Mouse (Mus musculus) right cerebral cortex, postnatal 10 days (tissue): ENCODE results near the gene Ep300.

Experiments
- DNase-seq, 2 experiments: peaks; one replicate each; pipeline ENCODE4 v3.0.0; 2021; ENCODE audit warnings: low spot score in 2 of 2

Ep300 gene

DNA sequence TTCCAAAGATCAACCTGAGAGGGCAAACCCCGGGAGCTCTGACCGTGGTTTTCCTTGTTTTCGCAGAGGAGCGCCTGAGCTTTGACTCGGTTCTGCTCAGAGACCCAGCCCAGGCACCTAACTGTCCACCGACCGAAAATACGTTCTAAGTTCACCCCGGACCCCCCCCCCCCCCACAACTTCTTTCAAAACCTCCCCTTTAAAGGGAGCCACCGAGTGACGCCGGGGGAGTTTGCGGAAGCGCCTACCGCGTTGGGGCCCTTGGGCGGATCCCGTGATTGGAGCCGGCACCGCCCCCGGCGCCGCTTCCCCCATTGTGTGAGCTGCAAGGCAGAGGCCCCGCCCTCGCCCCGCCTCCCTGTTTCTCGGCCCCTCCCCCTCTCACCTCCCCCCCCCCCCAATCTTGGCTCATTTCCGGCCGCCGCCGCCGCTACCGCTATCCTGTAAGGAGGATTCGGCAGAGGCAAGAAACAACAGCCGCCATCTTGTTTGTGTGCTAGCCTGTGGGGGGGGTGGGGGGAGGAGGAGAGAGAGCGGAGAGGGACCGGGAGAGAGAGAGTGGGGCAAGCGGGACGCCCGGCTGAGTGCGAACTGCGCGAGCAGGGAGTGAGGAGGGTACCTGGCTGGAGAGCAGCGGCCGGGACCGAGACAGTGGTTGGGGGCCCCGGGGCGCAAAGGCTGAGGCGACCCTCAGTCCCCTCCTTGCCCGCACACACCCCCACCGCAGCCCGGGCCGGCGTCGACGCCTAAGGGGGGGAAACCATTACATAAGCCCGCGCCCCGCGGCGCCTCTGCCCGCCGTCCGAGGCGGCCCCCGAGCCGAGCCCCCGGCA is at the start of gene Ep300:
Gene Ep300 (plus strand): TSS at position 439 of the 833 bp plus-strand sequence.
- peak; percentile 98 for DNase-seq

- DNase-seq: peak; percentile 78 to 88
Observed at GRCm38 (mm10) chr15:81535881-81536351, 49.2 kb upstream of the Ep300 start.

- DNase-seq: no peak
Observed at GRCm38 (mm10) chr15:81538149-81538548, 47.0 kb upstream of the Ep300 start.

- DNase-seq: no peak
Observed at GRCm38 (mm10) chr15:81539560-81539959, 45.6 kb upstream of the Ep300 start.

DNA sequence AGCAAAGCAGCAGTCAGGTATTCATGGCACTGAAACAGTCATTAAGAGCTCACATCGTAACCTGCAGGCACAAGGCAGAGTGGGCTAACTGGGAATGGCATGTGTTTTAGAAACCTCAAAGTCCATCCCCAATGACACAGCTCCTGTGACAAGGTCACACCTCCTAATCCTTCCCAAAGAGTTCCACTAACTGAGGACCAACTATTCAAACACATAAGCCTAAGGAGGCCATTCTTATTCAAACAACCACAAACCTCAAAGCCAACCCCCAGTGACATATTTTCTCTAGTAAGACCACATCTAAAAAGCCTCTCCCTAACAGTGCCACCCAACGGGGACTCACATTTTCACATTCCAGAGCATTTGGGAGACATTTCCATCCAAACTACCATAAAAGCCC is 40.2 kb upstream of the Ep300 start:
- DNase-seq: no peak

GRCm38 (mm10) chr15:81545387-81546176 is 39.6 kb upstream of the Ep300 start:
- no peak for DNase-seq

DNA sequence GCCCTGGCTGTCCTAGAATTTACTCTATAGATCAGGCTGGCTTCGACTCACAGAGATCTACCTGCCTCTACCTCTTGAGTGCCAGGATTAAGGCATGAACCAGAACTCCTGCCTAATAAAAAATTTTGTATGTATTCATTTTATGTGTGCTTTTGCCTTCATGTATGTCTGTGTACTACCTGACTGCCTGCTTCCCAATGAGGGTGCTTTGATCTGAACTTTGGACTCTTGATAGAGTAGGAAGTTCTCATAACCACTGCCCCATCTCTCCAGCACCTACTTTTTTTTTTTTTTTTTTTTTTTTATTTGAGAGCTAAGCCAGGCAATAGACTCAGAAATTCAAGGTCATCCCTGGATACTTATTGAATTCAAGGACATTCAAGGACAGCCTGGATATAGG is 31.7 kb upstream of the Ep300 start:
- DNase-seq: no peak

DNA sequence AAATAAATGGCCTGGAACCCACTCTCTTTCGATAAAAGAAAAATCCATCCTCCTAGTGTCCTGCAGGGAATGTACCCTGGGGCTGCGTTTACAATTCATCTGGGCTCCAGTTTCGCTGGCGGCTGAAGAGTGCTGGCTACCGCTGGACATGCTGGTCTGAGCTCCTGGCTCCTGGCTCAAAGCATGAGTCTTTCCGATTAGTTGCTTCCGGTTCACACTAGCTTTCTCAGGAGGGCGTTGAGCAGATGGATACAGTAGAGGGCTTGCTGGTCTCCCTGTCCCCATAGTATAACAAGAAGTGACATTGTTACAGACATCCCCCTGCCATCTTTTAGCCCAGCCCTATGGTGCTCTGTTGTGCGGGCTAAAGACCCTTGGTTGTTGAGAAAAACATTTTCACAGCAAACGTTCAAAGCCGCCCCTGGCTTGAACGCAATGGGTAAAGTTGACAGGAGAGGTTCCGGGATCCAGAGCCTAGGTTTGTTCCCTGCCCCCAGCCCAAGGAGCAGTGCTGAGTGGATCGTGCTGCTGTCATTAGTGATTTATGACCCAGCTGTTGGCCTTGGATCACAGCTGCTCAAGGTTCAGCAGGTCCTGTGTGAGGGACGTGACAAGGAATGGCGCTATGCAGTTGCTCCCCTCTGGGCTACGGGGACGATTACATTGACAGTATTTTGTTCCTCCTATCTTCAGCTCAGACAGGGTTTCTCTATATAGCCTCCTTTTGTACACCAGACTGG is 30.4 kb upstream of the Ep300 start:
- no peak for DNase-seq

GRCm38 (mm10) chr15:81555986-81556385 is 29.2 kb upstream of the Ep300 start:
- no peak for DNase-seq

DNA sequence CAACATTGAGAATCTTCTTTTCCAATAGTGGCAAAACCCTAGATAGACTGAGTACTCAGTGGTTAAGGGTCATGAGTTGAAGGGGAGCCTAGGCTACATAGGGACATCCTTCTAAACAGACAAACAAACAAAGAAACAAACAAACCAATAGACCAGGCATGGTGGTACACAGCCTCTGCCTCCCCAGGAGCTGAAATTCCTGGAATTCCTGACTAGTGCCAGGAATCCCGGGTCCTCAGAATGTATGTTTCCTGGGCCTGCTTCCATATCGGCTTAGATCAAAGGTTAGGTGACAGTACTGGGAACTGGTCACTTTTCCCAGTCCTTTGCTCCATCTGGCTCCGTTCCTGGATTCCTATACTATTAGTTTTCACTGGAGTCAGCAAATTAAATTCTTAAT is 23.6 kb upstream of the Ep300 start:
- DNase-seq: no peak

GRCm38 (mm10) chr15:81561996-81562395 is 23.2 kb upstream of the Ep300 start:
- no peak for DNase-seq

DNA sequence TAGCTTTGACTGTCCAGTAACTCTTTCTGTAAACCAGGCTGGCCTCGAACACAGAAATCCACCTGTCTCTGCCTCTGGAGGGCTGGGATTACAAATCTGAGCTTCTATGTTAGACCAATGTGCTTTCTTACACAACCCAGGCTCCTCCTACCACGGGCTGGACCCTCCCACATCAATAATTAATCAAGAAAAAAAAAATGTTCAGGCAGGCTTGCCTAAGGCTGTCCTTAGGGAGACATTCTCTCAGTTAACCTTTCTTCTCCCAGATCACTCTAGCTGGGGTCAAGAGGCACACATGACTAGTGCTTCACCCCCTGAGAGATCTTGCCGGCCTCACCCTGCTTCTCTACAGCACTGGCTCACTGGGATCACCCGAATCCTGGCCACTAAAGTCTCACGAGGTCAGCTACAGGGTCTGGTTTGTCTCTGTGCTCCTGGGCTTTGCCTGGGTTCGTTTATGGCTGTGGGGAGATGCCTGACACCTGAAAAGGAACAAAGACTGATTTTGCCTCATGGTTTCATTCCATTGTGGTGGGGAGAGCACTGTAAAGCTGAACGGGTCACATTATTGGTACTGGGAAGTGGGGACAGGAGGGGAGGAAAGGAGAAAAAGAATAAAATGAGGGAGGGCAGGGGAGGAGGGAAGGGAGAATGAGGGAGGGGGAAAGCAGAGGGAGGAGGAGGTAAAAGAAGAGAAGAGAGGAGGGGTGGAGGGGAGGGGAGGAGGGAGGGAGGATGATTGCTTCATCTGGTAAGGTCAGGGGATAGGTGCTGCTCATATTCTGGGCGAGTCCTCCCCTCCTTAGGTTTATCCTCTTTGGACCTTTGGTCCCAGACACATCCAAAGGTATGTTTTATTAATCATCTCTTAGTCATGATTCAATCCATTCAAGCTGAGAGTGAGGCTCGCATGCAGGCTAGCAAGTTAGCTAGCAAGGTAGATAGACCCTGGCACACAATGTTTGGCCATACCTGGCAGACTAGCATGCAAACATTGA is 22.4 kb upstream of the Ep300 start:
- no peak for DNase-seq

DNA sequence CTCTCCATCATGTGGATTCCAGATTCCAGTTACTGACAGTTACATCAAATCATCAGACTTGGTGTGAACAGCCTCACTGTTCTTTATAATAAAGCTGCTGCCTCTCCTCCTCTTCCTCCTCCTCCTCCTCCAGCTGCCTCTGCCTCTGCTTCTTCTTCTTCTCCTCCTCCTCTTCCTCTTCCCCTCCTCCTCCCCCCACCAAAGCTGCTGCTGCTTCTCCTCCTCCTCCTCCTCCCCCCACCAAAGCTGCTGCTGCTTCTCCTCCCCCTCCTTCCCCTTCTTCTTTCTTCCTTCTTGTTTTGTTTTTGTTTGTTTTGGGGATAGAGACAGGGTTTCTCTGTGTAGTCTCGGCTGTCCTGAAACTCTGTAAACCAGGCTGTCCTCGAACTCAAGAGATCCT is 17.1 kb upstream of the Ep300 start:
- no peak for DNase-seq

GRCm38 (mm10) chr15:81568592-81568991 is 16.6 kb upstream of the Ep300 start:
- no peak for DNase-seq

DNA sequence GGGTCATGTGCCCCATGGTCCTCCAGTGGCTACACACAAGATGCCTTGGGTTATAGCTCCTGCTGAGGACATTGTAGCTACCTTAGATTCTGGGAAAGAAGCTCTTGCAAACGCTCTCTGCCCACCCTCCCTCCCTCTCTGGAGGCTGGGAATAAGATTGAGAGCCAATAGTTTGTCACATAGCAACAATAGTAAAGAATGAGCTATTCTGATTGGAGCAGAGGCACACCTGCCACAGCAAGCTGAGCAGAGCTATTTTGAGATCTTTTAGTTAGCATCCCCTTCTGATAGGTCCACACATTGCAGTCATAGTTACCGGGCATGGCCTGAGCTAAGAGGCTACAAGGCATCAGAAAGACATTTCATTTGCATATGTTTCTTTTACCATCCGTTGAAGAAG is 8.2 kb upstream of the Ep300 start:
- DNase-seq: peak; percentile 51 to 82

DNA sequence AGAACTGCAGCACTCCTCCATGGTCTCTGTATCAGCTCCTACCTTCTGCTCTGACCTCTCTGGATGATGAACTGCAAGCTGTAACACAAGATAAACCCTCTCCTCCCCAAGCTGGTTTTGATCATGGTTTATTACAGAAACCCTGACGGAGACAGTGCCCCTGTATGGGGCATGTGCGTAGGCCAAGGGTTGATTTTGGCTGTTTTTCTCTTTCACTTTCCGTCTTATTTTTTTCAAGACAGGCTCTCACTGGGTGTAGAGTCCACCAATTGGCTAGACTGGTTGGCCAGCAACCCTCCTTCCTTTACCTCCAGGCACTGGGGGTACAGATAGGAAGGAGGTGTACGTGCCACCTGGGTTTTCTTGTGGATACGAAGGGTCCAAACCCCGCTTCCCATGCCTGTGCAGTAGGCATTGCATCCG is 7.4 kb upstream of the Ep300 start:
- no peak for DNase-seq

- no peak for DNase-seq
Observed at GRCm38 (mm10) chr15:81584466-81584865, 685 bp upstream of the Ep300 start.

GRCm38 (mm10) chr15:81585746-81586461 is 753 bp downstream of the Ep300 start:
- peak; percentile 92 to 93 for DNase-seq

GRCm38 (mm10) chr15:81586466-81586865 is 1.3 kb downstream of the Ep300 start:
- no peak for DNase-seq

GRCm38 (mm10) chr15:81587686-81588085 is 2.5 kb downstream of the Ep300 start:
- no peak for DNase-seq
